Mouse (Mus musculus) intestine, postnatal 0 days (tissue): ENCODE measurements around the gene Kcnj11. TPM values are rescaled to one million over a fixed set of nuclear protein-coding genes. Genes with fewer than 3 reads are reported as not detected.

Source experiments
- ATAC-seq: fragments of 200-750 bp; cut with Nextera tagmentation; 2 replicates; pipeline ENCODE4 v1.8.0; 2017; ENCODE audit warnings: mild to moderate bottlenecking, moderate TSS enrichment, moderate library complexity
- H3K27ac ChIP-seq: fragments of 300-500 bp; sonication (generic); 2 replicates; pipeline ENCODE4 v1.5.1; 2014; ENCODE audit warnings: mild to moderate bottlenecking, low read depth, low read length, moderate library complexity
- H3K27me3 ChIP-seq: fragments of 300-500 bp; sonication (generic); replicated peaks from 2 replicates; pipeline ENCODE4 v1.6.1; 2014; ENCODE audit warnings: low read length, mixed read lengths; ENCODE audit not compliant: control insufficient read depth, insufficient read depth
- H3K36me3 ChIP-seq: fragments of 300-500 bp; sonication (generic); 2 replicates; pipeline ENCODE4 v1.6.1; 2014; ENCODE audit warnings: mild to moderate bottlenecking, moderate library complexity; ENCODE audit not compliant: control insufficient read depth, insufficient read depth
- H3K4me1 ChIP-seq: fragments of 300-500 bp; sonication (generic); replicated peaks from 2 replicates; pipeline ENCODE4 v1.6.1; 2014; ENCODE audit warnings: antibody characterized with exemption, low read length, mixed read lengths; ENCODE audit not compliant: control insufficient read depth, insufficient read depth
- H3K4me2 ChIP-seq: fragments of 300-500 bp; sonication (generic); replicated peaks from 2 replicates; pipeline ENCODE4 v1.6.1; 2014; ENCODE audit warnings: low read depth, mild to moderate bottlenecking, moderate library complexity
- H3K4me3 ChIP-seq: fragments of 300-500 bp; sonication (generic); 2 replicates; pipeline ENCODE4 v1.5.1; 2014; ENCODE audit warnings: low read depth, low read length
- H3K9ac ChIP-seq: fragments of 300-500 bp; sonication (generic); 2 replicates; pipeline ENCODE4 v1.6.1; 2014; ENCODE audit warnings: mild to moderate bottlenecking, low read depth, low read length
- H3K9me3 ChIP-seq: fragments of 300-500 bp; sonication (generic); 2 replicates; pipeline ENCODE4 v1.6.1; 2016; ENCODE audit warnings: mixed run types; ENCODE audit not compliant: control insufficient read depth
- CTCF ChIP-seq: sonication (generic); IDR thresholded peaks from 2 replicates; pipeline ENCODE4 v1.5.1; 2016; ENCODE audit warnings: low read depth, mild to moderate bottlenecking, control low read depth, antibody characterized with exemption, moderate library complexity
- WGBS: fragments of 180-500 bp; shearing (Covaris S2); extraction: QIAGEN DNeasy Blood & Tissue Kit; methylation state at CpG from one replicate; pipeline ENCODE4 v1.1.7; 2014; 5-methylcytosine and 5-hydroxymethylcytosine counted together
- polyA plus RNA-seq: library from polyadenylated mRNA; unstranded; fragments of >200 nt; fragmentation: Nextera tagmentation; extraction: Ambion mirVana; gene quantifications from 2 replicates; pipeline ENCODE4 v1.2.1, GENCODE M21; 2015

Gene Kcnj11
- polyA plus RNA-seq, 1 experiment from 2014 or later, result 0.21 TPM

DNA sequence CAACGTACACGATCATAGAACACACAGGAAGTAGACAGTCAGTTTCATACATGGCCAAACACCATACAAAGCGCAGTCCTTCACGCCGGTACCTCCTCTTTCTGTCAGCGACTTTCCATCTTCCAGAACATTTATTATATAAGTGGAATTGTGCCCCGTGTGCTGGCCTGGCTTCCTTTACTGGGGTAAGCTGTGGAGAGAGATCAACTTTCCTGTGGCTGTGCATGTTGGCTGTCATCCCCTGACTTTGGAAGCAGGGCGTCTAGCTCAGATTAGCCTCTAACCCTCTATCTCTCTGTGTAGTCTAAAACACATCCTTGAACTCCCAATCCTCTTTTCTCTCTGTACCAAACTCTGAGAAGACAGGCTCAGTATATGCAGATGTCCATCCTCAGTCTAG, 31.7 kb downstream of the Kcnj11 start:
- no peak overlapping the region for H3K4me3 ChIP-seq
- no peak overlapping the region for H3K4me2 ChIP-seq
- WGBS, result 96% methylated on average over 8 of the region's 8 CpGs
- no peak overlapping the region for H3K9ac ChIP-seq
- no peaks in the 10 kb centered on the region for H3K27me3 ChIP-seq
- no peak for TF ChIP-seq CTCF
- ATAC-seq, result no peak
- H3K27ac ChIP-seq, result no peak overlapping the region
- H3K36me3 ChIP-seq, result peaks cover 96% of the 10 kb centered on the region
- no peaks in the 10 kb centered on the region for H3K4me1 ChIP-seq
- H3K9me3 ChIP-seq, result no peaks in the 10 kb centered on the region

DNA sequence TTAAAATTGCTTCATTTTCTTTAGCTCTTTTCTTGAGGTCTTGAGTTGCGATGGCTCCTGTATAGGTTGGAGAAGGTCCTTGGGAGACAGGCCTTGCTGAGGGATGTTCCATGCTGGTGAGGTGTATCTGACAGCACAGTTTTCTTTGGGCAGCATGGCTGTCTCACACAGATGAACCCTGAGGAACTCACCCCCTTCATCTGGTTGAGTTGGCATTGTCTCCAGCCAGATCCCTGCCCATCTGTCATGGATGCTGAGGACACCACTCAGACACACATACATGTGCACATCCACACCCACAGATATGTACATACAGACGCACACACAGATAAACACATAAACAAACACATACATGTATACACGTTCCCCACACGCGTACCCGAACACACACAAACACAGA, 37.3 kb downstream of the Kcnj11 start:
- H3K4me3 ChIP-seq, result no peak overlapping the region
- H3K27me3 ChIP-seq, result no peaks in the 10 kb centered on the region
- H3K9ac ChIP-seq, result no peak overlapping the region
- no peak overlapping the region for H3K4me2 ChIP-seq
- H3K36me3 ChIP-seq, result peaks cover 94% of the 10 kb centered on the region
- WGBS, result 94% methylated on average over 6 of the region's 6 CpGs
- no peak overlapping the region for H3K27ac ChIP-seq
- no peak for ATAC-seq
- H3K4me1 ChIP-seq, result no peaks in the 10 kb centered on the region
- no peak for TF ChIP-seq CTCF
- H3K9me3 ChIP-seq, result no peaks in the 10 kb centered on the region

DNA sequence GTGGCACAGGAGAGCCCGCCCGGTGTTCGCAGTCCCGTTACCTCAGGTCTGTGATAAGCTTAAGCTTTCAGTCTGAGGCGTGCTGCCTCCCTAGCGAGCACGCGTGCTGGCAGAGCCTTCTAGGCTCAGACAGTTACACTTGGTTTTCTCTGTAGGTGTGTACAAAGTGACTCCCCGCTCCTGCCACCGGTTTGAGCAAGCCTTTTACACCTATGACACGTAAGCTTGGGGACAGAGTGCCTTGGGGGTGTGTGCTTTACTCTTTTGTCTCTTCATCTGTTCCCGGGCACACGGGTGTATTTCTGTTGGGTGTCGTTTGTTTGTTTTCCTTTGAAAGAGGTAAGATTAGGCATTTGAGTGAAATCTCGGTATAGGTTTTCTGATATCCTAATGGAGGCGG, 39.0 kb downstream of the Kcnj11 start:
- ATAC-seq, result no peak
- no peaks in the 10 kb centered on the region for H3K9me3 ChIP-seq
- H3K36me3 ChIP-seq, result peaks cover 92% of the 10 kb centered on the region
- H3K4me2 ChIP-seq, result no peak overlapping the region
- no peak overlapping the region for H3K9ac ChIP-seq
- 88% methylated on average over 16 of the region's 16 CpGs for WGBS
- TF ChIP-seq CTCF, result no peak
- H3K4me3 ChIP-seq, result no peak overlapping the region
- no peaks in the 10 kb centered on the region for H3K4me1 ChIP-seq
- no peak overlapping the region for H3K27ac ChIP-seq
- no peaks in the 10 kb centered on the region for H3K27me3 ChIP-seq

DNA sequence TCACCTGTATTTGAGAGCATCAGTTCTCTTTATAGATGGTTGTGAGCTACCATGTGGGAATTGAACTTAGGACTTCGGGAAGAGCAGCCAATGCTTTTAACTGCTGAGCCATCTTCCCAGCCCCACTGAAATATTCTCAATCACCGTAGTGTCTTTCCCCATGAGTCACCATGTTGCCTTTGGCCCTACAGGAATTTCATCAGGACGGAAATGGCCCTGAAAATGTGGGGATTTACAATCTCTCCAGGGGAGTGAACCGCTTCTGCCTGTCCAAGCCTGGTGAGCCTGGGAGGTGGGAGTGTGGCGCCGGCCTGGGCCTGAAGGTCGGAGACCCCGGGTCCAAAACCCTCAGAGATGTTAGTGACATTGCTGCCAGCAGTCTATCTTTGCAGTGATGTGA, 39.9 kb downstream of the Kcnj11 start:
- H3K4me1 ChIP-seq, result no peaks in the 10 kb centered on the region
- H3K9ac ChIP-seq, result no peak overlapping the region
- H3K27me3 ChIP-seq, result no peaks in the 10 kb centered on the region
- no peak for ATAC-seq
- no peak overlapping the region for H3K4me3 ChIP-seq
- H3K27ac ChIP-seq, result no peak overlapping the region
- 85% methylated on average over 8 of the region's 8 CpGs for WGBS
- H3K4me2 ChIP-seq, result no peak overlapping the region
- peaks cover 90% of the 10 kb centered on the region for H3K36me3 ChIP-seq
- TF ChIP-seq CTCF, result no peak
- H3K9me3 ChIP-seq, result no peaks in the 10 kb centered on the region

DNA sequence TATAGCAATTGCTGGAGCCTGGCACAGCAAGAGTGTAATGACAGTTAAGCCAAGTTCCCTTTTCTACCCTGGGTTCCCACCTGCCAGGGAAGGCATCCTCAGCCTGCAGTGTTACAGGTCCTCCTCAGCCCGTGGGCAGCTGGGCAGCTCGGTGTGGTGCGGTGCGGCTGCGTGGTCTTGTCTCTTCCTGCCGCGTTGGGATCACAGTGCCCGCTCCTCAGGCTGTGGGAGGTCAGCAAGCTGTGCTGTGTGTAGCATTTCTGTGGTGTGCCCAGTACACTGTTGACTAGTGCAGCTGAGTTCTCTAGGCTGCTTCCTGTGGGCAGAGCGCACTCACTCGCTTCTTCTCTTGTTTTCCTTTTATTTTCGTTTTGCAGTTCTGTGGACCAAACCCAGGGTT, 41.7 kb downstream of the Kcnj11 start:
- no peak overlapping the region for H3K4me3 ChIP-seq
- H3K27ac ChIP-seq, result no peak overlapping the region
- H3K27me3 ChIP-seq, result no peaks in the 10 kb centered on the region
- WGBS, result 95% methylated on average over 11 of the region's 11 CpGs
- no peak for TF ChIP-seq CTCF
- no peaks in the 10 kb centered on the region for H3K4me1 ChIP-seq
- no peaks in the 10 kb centered on the region for H3K9me3 ChIP-seq
- H3K9ac ChIP-seq, result no peak overlapping the region
- H3K4me2 ChIP-seq, result no peak overlapping the region
- ATAC-seq, result no peak
- peaks cover 93% of the 10 kb centered on the region for H3K36me3 ChIP-seq

DNA sequence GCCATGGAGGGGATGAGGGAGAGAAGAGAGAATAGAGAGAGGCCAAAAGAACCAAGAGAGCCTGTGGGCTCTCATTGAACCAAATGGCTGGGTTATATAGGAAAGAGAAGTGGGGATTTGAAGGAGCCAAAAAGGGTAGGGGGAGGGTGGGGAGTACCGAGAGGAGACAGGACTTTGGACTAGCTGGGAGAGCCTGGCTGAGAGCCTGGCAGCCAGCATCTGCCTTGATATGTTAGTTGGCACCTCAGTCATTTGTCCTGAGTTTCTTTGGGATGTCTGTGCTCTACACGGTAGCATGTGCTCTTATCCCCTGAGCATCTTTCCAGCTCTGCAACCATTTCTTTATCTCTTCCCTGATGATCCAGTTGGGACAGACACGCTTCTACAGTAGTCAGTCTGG, 47.0 kb downstream of the Kcnj11 start:
- H3K4me1 ChIP-seq, result no peaks in the 10 kb centered on the region
- no peak overlapping the region for H3K4me2 ChIP-seq
- peaks cover 81% of the 10 kb centered on the region for H3K36me3 ChIP-seq
- no peaks in the 10 kb centered on the region for H3K27me3 ChIP-seq
- WGBS, result 86% methylated on average over 3 of the region's 3 CpGs
- H3K9me3 ChIP-seq, result no peaks in the 10 kb centered on the region
- no peak overlapping the region for H3K27ac ChIP-seq
- no peak for ATAC-seq
- H3K4me3 ChIP-seq, result no peak overlapping the region
- TF ChIP-seq CTCF, result no peak
- no peak overlapping the region for H3K9ac ChIP-seq

DNA sequence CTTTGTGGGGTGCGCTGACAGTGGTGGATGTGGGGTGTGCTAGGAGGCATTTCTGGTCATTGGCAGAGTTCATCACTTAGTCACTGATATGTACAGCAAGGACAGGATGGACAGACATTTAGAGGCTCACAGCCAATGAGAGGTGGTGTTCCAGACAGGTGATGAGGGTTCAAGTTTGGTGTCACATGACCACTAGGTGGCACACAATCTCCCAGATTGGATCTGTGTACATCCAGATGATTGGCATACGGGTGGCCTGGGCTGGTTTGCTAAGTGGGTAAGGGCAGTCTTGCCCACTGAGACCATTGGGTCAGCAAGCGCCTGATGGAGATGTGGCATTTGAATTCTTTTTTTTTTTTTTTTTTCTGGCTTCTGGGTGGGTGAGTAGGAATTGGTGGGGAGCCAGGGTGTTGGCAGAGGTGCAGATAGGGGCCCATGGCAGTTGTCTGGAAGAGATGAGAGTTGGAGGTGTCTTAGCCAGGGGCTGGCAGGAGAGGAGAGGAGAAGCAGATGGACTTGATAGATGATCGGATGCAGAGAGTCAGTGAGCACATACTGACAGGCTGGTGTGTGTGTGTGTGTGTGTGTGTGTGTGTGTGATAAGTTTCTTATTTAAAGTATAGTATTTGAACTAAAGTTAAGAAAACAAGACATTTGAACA, 48.3 kb downstream of the Kcnj11 start:
- Histone ChIP-seq H3K36me3 (peaks cover 69% of the 10 kb centered on the region), H3K4me2 (no peak overlapping the region), H3K4me1 (no peaks in the 10 kb centered on the region), H3K27me3 (no peaks in the 10 kb centered on the region), H3K9ac (no peak overlapping the region), H3K4me3 (no peak overlapping the region), H3K9me3 (no peaks in the 10 kb centered on the region), H3K27ac (no peak overlapping the region)
- WGBS, result 83% methylated on average over 4 of the region's 4 CpGs
- TF ChIP-seq CTCF, result peak; percentile 56
- ATAC-seq, result no peak
